Mouse (Mus musculus): ENCODE results near the gene Cdc5l. TPM values are rescaled to one million over a fixed set of nuclear protein-coding genes. Genes with fewer than 3 reads are reported as not detected.

Gene Cdc5l
- 10 to 100 TPM; 55.4 to 57.6 TPM for total RNA-seq (2021)
- long read RNA-seq, experiment 1, transcript Cdc5l-201 (16 exons, 3,027 nt): major isoform, 52 of 57 reads
- long read RNA-seq, experiment 1, partial matches to known transcripts: 2 of 57 reads
- long read RNA-seq, experiment 1, other reads (novel, unspliced or antisense): 3 of 57 reads
- long read RNA-seq, experiment 2, transcript Cdc5l-201 (16 exons, 3,027 nt): major isoform, 22 of 24 reads
- long read RNA-seq, experiment 2, partial matches to known transcripts: 1 of 24 reads
- long read RNA-seq, experiment 2, other reads (novel, unspliced or antisense): 1 of 24 reads

DNA sequence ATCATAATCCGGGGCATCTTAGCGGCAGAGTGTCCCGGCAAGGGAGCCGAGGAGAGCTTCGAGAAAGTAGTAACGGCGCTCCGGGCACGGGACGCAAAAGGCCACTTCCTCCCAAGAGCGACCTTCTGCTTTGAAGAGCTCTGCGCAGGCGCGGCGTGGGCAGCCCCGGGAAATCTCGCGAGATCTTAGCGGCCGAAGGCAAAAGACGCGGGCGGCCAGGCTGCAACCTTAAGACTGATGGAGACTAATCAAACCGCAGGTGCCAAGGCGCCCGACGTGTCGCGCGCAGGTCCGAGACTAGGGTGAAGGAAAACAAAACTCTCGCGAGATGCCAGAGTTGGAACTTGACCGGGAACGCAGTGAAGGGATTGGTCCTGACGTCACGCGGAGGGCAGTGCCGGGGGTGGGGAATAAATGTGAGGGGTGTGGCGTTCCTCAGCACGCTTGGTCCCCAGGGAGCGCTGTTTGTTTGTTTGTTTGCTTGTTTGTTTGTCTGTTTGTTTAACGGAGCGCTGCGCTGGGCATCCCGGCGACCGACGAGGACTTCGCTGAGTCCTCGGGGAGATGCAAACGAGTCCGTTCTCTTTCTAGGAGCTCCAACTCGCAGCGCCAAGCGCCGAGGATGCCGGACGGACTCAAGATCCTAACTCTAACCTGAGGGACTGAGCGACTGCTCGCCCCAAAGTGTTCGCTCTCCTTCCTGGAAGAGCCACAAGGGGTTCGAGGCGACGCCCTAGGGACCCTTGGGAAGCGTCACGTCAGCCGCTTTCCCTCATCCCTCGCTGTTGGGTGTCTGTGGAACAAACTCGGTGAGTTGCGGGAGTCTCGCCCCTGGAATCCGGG, at the start of gene Cdc5l:
Cdc5l (minus strand) TSS at position 319 of the 843 bp plus-strand sequence.
- H3K4me3 ChIP-seq: peak within 1 kb of the TSS; percentile 88
- TF ChIP-seq CTCF (IDR thresholded peaks at IDR 0.05): peak; percentile 8; the same call in 1 of the 2 replicates
- intact Hi-C loops (cut with DNase I): no loop called here

GRCm38 (mm10) chr17:45480429-45480828, 46.9 kb upstream of the Cdc5l start:
- peak; percentile 45 for TF ChIP-seq CTCF (IDR thresholded peaks at IDR 0.05)
- intact Hi-C loops (cut with DNase I): no loop called here
- Histone ChIP-seq H3K27ac (no peak overlapping the region), H3K4me3 (no peak overlapping the region)
- no peak for DNase-seq (ENCODE audit: extremely low spot score in 1 of 2, low spot score in 2 of 2)

More for the DNA sequence above, at the start of gene Cdc5l:
- peak; percentile 93 to 94 for DNase-seq (ENCODE audit: extremely low spot score in 1 of 2, low spot score in 2 of 2)
- H3K27ac ChIP-seq: peak within 1 kb of the TSS; percentile 91

- H3K4me3 ChIP-seq: no peak overlapping the region
- intact Hi-C loops (cut with DNase I): loop anchor here (1.0 to 10.0 kb wide), 4 partner anchors 28 to 164 kb away; partner anchors contain the start of gene Aars2
- peak; percentile 99 for TF ChIP-seq CTCF (IDR thresholded peaks at IDR 0.05)
- DNase-seq (ENCODE audit: extremely low spot score in 1 of 2, low spot score in 2 of 2): peak; percentile 84 to 93
- no peak overlapping the region for H3K27ac ChIP-seq
These were observed 44.8 kb upstream of the Cdc5l start for GRCm38 (mm10) chr17:45478234-45478825.

- TF ChIP-seq CTCF (IDR thresholded peaks at IDR 0.05): no peak; the same call in none of the 2 replicates
- intact Hi-C loops (cut with DNase I): loop anchor here (5.0 to 10.0 kb wide), 2 partner anchors 150 to 167 kb away; no protein-coding TSS in a partner anchor
These were observed 41.3 kb upstream of the Cdc5l start, which contains the start of gene Spats1 for GRCm38 (mm10) chr17:45474669-45475465. Spats1 (minus strand) TSS chr17:45475415.

GRCm38 (mm10) chr17:45474146-45474545, 40.6 kb upstream of the Cdc5l start:
- intact Hi-C loops (cut with DNase I): loop anchor here (10.0 kb wide), 1 partner anchor 151 kb away; no protein-coding TSS in a partner anchor
- DNase-seq (ENCODE audit: extremely low spot score in 1 of 2, low spot score in 2 of 2): no peak
- TF ChIP-seq CTCF (IDR thresholded peaks at IDR 0.05): no peak
- Histone ChIP-seq H3K4me3 (peak overlapping the region; percentile 48), H3K27ac (peak overlapping the region; percentile 97)

More at GRCm38 (mm10) chr17:45474669-45475465, 41.3 kb upstream of the Cdc5l start, which contains the start of gene Spats1:
- peak within 1 kb of the TSS; percentile 48 for H3K4me3 ChIP-seq
- DNase-seq (ENCODE audit: extremely low spot score in 1 of 2, low spot score in 2 of 2): peak; percentile 85
- H3K27ac ChIP-seq: peak within 1 kb of the TSS; percentile 97

- DNase-seq (ENCODE audit: extremely low spot score in 1 of 2, low spot score in 2 of 2): no peak
- H3K27ac ChIP-seq: peak overlapping the region; percentile 97
- TF ChIP-seq CTCF (IDR thresholded peaks at IDR 0.05): no peak
- intact Hi-C loops (cut with DNase I): loop anchor here (10.0 kb wide), 1 partner anchor 151 kb away; no protein-coding TSS in a partner anchor
- H3K4me3 ChIP-seq: no peak overlapping the region; the same call in 1 of the 2 replicates
These were observed 40.1 kb upstream of the Cdc5l start for GRCm38 (mm10) chr17:45473667-45474066.

- Histone ChIP-seq H3K27ac (peak overlapping the region; percentile 78), H3K4me3 (no peak overlapping the region)
- intact Hi-C loops (cut with DNase I): loop anchor here (10.0 kb wide), 1 partner anchor 154 kb away; no protein-coding TSS in a partner anchor
- TF ChIP-seq CTCF (IDR thresholded peaks at IDR 0.05): no peak
- DNase-seq (ENCODE audit: extremely low spot score in 1 of 2, low spot score in 2 of 2): no peak
These were observed 37.2 kb upstream of the Cdc5l start for GRCm38 (mm10) chr17:45470726-45471125.

DNA sequence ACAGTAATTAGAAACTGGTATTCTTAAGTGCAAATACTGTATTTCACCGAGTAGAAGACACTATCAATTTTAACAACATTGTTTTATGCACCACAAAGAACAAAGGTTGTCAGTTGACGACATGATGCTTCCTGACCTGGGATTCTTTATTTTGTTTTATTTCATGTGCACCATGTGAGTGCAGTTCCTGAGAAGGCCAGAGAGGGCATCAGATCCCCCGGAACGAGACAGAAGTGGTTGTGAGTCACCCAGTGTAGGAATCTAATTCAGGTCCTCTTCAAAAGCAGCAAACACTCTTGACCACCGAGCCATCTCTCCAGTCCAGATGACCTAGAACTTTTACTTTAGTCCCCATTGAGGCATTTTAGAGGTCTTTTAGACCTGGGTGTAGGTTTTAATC, 34.8 kb upstream of the Cdc5l start:
- Histone ChIP-seq H3K27ac (no peak overlapping the region), H3K4me3 (no peak overlapping the region)
- no peak for DNase-seq (ENCODE audit: extremely low spot score in 1 of 2, low spot score in 2 of 2)
- no peak; the same call in 1 of the 2 replicates for TF ChIP-seq CTCF (IDR thresholded peaks at IDR 0.05)
- intact Hi-C loops (cut with DNase I): no loop called here

- Histone ChIP-seq H3K4me3 (no peak overlapping the region), H3K27ac (no peak overlapping the region)
- DNase-seq (ENCODE audit: extremely low spot score in 1 of 2, low spot score in 2 of 2): no peak
- TF ChIP-seq CTCF (IDR thresholded peaks at IDR 0.05): no peak; the same call in none of the 2 replicates
- intact Hi-C loops (cut with DNase I): no loop called here
These were observed 33.2 kb upstream of the Cdc5l start for GRCm38 (mm10) chr17:45466701-45467100.

DNA sequence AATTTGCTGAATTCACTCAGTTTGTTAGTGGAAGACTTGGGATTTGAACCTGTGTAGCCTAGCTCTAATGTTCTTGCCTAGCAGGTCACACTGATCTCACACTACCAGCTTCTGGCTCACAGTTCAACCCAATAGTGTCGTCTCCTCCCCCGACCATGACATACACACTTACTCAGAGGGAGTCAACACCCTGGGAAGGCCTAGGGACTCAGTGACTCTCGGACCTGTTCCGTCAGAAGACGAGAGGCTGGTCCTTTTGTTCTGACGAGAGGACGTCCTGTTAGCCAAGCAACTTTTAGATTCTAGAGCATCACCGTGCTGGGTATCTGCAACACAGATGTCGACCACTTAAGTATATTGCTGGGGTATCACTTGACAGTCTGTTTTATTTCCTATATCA, 30.7 kb upstream of the Cdc5l start:
- Histone ChIP-seq H3K27ac (no peak overlapping the region), H3K4me3 (no peak overlapping the region)
- no peak for TF ChIP-seq CTCF (IDR thresholded peaks at IDR 0.05)
- intact Hi-C loops (cut with DNase I): no loop called here
- DNase-seq (ENCODE audit: extremely low spot score in 1 of 2, low spot score in 2 of 2): no peak

GRCm38 (mm10) chr17:45462506-45462905, 29.0 kb upstream of the Cdc5l start:
- TF ChIP-seq CTCF (IDR thresholded peaks at IDR 0.05): no peak; the same call in 1 of the 2 replicates
- H3K4me3 ChIP-seq: no peak overlapping the region
- no peak for DNase-seq (ENCODE audit: extremely low spot score in 1 of 2, low spot score in 2 of 2)
- intact Hi-C loops (cut with DNase I): no loop called here
- no peak overlapping the region for H3K27ac ChIP-seq

Data from left cerebral cortex, adult 2 months (tissue).